Mouse (Mus musculus) limb, embryonic 14.5 days (tissue): ENCODE data around the gene Tspan18. TPM values are rescaled to one million over a fixed set of nuclear protein-coding genes. Genes with fewer than 3 reads are reported as not detected.

Experiments
- ATAC-seq: fragments of 200-750 bp; cut with Nextera tagmentation; 2 replicates; pipeline ENCODE4 v1.8.0; 2017; ENCODE audit warnings: low read depth, moderate number of reproducible peaks, moderate TSS enrichment; ENCODE audit not compliant: low FRiP score
- DNase-seq: peaks from one replicate; pipeline ENCODE4 v3.0.0-alpha.2; 2015; ENCODE audit warnings: low spot score
- H3K27ac ChIP-seq: fragments of 300-500 bp; sonication (generic); replicated peaks from 2 replicates; pipeline ENCODE4 v1.5.1; 2014; ENCODE audit warnings: low read depth, mild to moderate bottlenecking, low read length, moderate library complexity, mixed read lengths
- H3K27me3 ChIP-seq: fragments of 300-500 bp; sonication (generic); 2 replicates; pipeline ENCODE4 v1.6.1; 2014; ENCODE audit warnings: low read length, mixed read lengths; ENCODE audit not compliant: control insufficient read depth, insufficient read depth
- H3K36me3 ChIP-seq: fragments of 300-500 bp; sonication (generic); 2 replicates; pipeline ENCODE4 v1.6.1; 2014; ENCODE audit warnings: mild to moderate bottlenecking, low read length, moderate library complexity, mixed read lengths; ENCODE audit not compliant: control insufficient read depth, insufficient read depth
- H3K4me1 ChIP-seq: fragments of 300-500 bp; sonication (generic); 2 replicates; pipeline ENCODE4 v1.6.1; 2014; ENCODE audit warnings: antibody characterized with exemption, low read length, mixed read lengths; ENCODE audit not compliant: control insufficient read depth, insufficient read depth
- H3K4me2 ChIP-seq: fragments of 300-500 bp; sonication (generic); replicated peaks from 2 replicates; pipeline ENCODE4 v1.6.1; 2014; ENCODE audit warnings: low read depth, mild to moderate bottlenecking, low read length, moderate library complexity; ENCODE audit not compliant: severe bottlenecking
- H3K4me3 ChIP-seq: fragments of 300-500 bp; sonication (generic); replicated peaks from 2 replicates; pipeline ENCODE4 v1.5.1; 2014; ENCODE audit warnings: low read length
- H3K9ac ChIP-seq: fragments of 300-500 bp; sonication (generic); 2 replicates; pipeline ENCODE4 v1.6.1; 2014; ENCODE audit warnings: mild to moderate bottlenecking, low read depth, low read length, moderate library complexity; ENCODE audit not compliant: severe bottlenecking
- H3K9me3 ChIP-seq: fragments of 300-500 bp; sonication (generic); 2 replicates; pipeline ENCODE4 v1.6.1; 2016; ENCODE audit warnings: low read length; ENCODE audit not compliant: control insufficient read depth
- POLR2A ChIP-seq: fragments of 200-500 bp; IDR thresholded peaks from 2 replicates; pipeline ENCODE4 v1.8.0; 2012; ENCODE audit warnings: inconsistent platforms, mild to moderate bottlenecking, moderate library complexity, borderline replicate concordance; ENCODE audit not compliant: insufficient read depth, insufficient read length; ENCODE audit errors: extremely low read depth
- WGBS: fragments of 180-500 bp; shearing (Covaris S2); extraction: QIAGEN DNeasy Blood & Tissue Kit; methylation state at CpG from one replicate; pipeline ENCODE4 v1.1.7; 2014; 5-methylcytosine and 5-hydroxymethylcytosine counted together
- polyA plus RNA-seq, 2 experiments: library from polyadenylated mRNA; depleted of rRNA in 1 of 2; stranded (reverse) in 1 of 2; unstranded in 1 of 2; fragments of >200 nt; fragmentation: Nextera tagmentation in 1 of 2; extraction: Ambion mirVana in 1 of 2; gene quantifications; 2 replicates each; pipeline versions ENCODE4 v1.2.1 to v1.2.3; 2012 to 2014

Gene Tspan18
- polyA plus RNA-seq, 2 experiments: 24.5 to 34.5 TPM

- Histone ChIP-seq H3K4me3 (peak overlapping the region; percentile 64), H3K9ac (peak overlapping the region; percentile 72), H3K4me2 (peak overlapping the region; percentile 100), H3K27me3 (no peaks in the 10 kb centered on the region), H3K36me3 (no peaks in the 10 kb centered on the region), H3K27ac (0 out of 2 replicates have a peak overlapping the region, but pooled peaks have one; percentile 28), H3K9me3 (no peaks in the 10 kb centered on the region), H3K4me1 (peaks cover 14% of the 10 kb centered on the region; the same call in 1 of the 2 replicates)
- no peak for ATAC-seq
- TF ChIP-seq POLR2A: no peak
- DNase-seq: peak; percentile 66
- whole genome bisulfite sequencing: 7% methylated on average over 19 of the region's 19 CpGs
Measured at GRCm38 (mm10) chr2:93188761-93189458, 145.4 kb downstream of the Tspan18 start.

DNA sequence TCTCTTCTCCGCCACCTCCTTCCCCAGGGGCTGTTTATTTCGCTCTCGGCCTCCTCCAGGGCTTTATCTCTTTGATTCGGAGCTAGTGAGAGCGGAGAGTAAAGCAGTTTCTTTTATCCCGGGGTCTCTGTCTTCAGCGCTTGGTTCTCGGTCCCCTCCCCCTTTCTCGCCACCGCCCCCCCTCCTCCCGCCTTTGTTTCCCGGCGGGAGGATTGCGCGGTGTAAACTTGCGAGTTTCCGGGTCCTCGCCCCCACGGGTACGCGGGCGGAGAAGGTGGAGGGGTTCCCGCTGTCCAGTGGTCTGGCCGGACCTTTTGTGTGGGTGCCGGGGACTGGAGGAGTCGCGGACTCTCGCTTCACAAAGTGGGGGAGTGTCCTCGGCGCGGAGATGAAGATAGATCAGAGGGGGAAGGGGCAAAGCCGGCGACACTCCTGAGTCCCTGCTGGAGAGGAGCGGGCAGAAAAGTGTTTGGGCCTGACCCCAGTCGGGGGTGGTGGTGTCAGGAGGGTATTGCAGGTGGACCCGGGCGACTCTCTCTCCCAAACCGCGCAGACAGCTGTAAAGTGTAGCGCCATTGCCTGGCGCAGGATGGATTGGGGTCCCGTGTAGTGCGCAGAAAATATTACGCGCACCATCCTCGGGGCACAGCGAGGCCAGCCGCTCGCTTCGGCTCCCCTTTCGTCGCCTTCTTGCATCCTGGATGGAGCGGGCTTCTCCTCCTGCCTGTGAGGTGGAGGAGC is 146.1 kb downstream of the Tspan18 start:
- no peaks in the 10 kb centered on the region for H3K27me3 ChIP-seq
- TF ChIP-seq POLR2A: no peak
- H3K9me3 ChIP-seq: no peaks in the 10 kb centered on the region
- 0% methylated on average over 50 of the region's 53 CpGs for WGBS
- H3K4me3 ChIP-seq: peak overlapping the region; percentile 64
- H3K4me1 ChIP-seq: peaks cover 14% of the 10 kb centered on the region; the same call in 1 of the 2 replicates
- peak overlapping the region; percentile 72 for H3K9ac ChIP-seq
- no peak for DNase-seq
- ATAC-seq: no peak
- no peaks in the 10 kb centered on the region for H3K36me3 ChIP-seq
- H3K27ac ChIP-seq: 0 out of 2 replicates have a peak overlapping the region, but pooled peaks have one; percentile 28
- peak overlapping the region; percentile 100 for H3K4me2 ChIP-seq

GRCm38 (mm10) chr2:93187323-93187996 is 146.8 kb downstream of the Tspan18 start, which contains the start of gene Trp53i11:
TSS of gene Trp53i11 (plus strand) at chr2:93187548.
- Histone ChIP-seq H3K9ac (peak within 1 kb of the TSS; percentile 72), H3K27me3 (no peaks in the 10 kb centered on the region), H3K4me1 (peaks cover 10% of the 10 kb centered on the region; the same call in 1 of the 2 replicates), H3K36me3 (no peaks in the 10 kb centered on the region), H3K27ac (0 out of 2 replicates have a peak within 1 kb of the TSS, but pooled peaks have one; percentile 28), H3K9me3 (no peaks in the 10 kb centered on the region), H3K4me3 (peak within 1 kb of the TSS; percentile 64), H3K4me2 (peak within 1 kb of the TSS; percentile 100)
- ATAC-seq: peak; percentile 80
- peak; percentile 72 for DNase-seq
- WGBS: under 1% methylated on average over 37 of the region's 69 CpGs
- TF ChIP-seq POLR2A: no peak

- Histone ChIP-seq H3K4me3 (no peak overlapping the region), H3K9me3 (no peaks in the 10 kb centered on the region), H3K27me3 (peaks cover 39% of the 10 kb centered on the region), H3K9ac (no peak overlapping the region), H3K4me2 (no peak overlapping the region), H3K36me3 (no peaks in the 10 kb centered on the region), H3K27ac (no peak overlapping the region), H3K4me1 (peaks cover 7% of the 10 kb centered on the region; the same call in 1 of the 2 replicates)
- WGBS: 70% methylated on average over 11 of the region's 11 CpGs
- TF ChIP-seq POLR2A: no peak
- no peak for ATAC-seq
- DNase-seq: no peak
Measured at GRCm38 (mm10) chr2:93182859-93183258, 151.4 kb downstream of the Tspan18 start.

- DNase-seq: no peak
- no peak for TF ChIP-seq POLR2A
- peak overlapping the region; percentile 38 for H3K9ac ChIP-seq
Measured at GRCm38 (mm10) chr2:93180077-93180844, 154.0 kb downstream of the Tspan18 start.

More at GRCm38 (mm10) chr2:93180077-93180844, 154.0 kb downstream of the Tspan18 start:
- peaks cover 23% of the 10 kb centered on the region for H3K4me1 ChIP-seq
- H3K36me3 ChIP-seq: no peaks in the 10 kb centered on the region
- no peaks in the 10 kb centered on the region for H3K9me3 ChIP-seq
- no peak overlapping the region for H3K27ac ChIP-seq
- peak overlapping the region; percentile 28 for H3K4me3 ChIP-seq
- peaks cover 44% of the 10 kb centered on the region for H3K27me3 ChIP-seq
- WGBS: 2% methylated on average over 39 of the region's 41 CpGs
- ATAC-seq: no peak
- peak overlapping the region; percentile 53 for H3K4me2 ChIP-seq
